Mouse (Mus musculus) cerebellum, adult 11-12 months (tissue): ENCODE data around the gene Snapc5.
A peak's percentile ranks its signal among the peaks of the same experiment; 100 is the strongest.
"Not testable (repeated sequence)": the region's sequence is repeated elsewhere in the genome, so short reads cannot be mapped to it uniquely, and the experiment has no call there.

Experiments
- DNase-seq: peaks from one replicate; pipeline ENCODE4 v3.0.0; 2022

Gene Snapc5

GRCm38 (mm10) chr9:64178974-64179646 is at the start of gene Snapc5:
Gene Snapc5, plus strand, starts transcription at chr9:64179274.
- DNase-seq: peak; percentile 86

- DNase-seq: no peak
Observed at GRCm38 (mm10) chr9:64131623-64132022, 47.5 kb upstream of the Snapc5 start.

- peak; percentile 7 for DNase-seq
Observed at GRCm38 (mm10) chr9:64138896-64139295, 40.2 kb upstream of the Snapc5 start.

- no peak for DNase-seq
Observed at GRCm38 (mm10) chr9:64139879-64140278, 39.2 kb upstream of the Snapc5 start.

- DNase-seq: no peak
Observed at GRCm38 (mm10) chr9:64156641-64157040, 22.4 kb upstream of the Snapc5 start.

- no peak for DNase-seq
Observed at GRCm38 (mm10) chr9:64160471-64160870, 18.6 kb upstream of the Snapc5 start.

GRCm38 (mm10) chr9:64169967-64170366 is 9.1 kb upstream of the Snapc5 start:
- not testable (repeated sequence) for DNase-seq

- no peak for DNase-seq
Observed at GRCm38 (mm10) chr9:64172145-64172815, 6.8 kb upstream of the Snapc5 start.

GRCm38 (mm10) chr9:64172816-64173665 is 6.0 kb upstream of the Snapc5 start, which contains the start of the genes Zwilch and Rpl4:
Gene Zwilch, minus strand, starts transcription at chr9:64173104.
Gene Rpl4, plus strand, starts transcription at chr9:64173375.
- peak; percentile 70 for DNase-seq

- no peak for DNase-seq
Observed at GRCm38 (mm10) chr9:64173666-64174220, 5.3 kb upstream of the Snapc5 start.

GRCm38 (mm10) chr9:64174341-64174740 is 4.7 kb upstream of the Snapc5 start:
- DNase-seq: no peak

GRCm38 (mm10) chr9:64174766-64175165 is 4.3 kb upstream of the Snapc5 start:
- DNase-seq: no peak

- DNase-seq: no peak
Observed at GRCm38 (mm10) chr9:64175378-64175777, 3.7 kb upstream of the Snapc5 start.

GRCm38 (mm10) chr9:64178610-64178973 is 482 bp upstream of the Snapc5 start:
- DNase-seq: no peak

GRCm38 (mm10) chr9:64183295-64183694 is 4.2 kb downstream of the Snapc5 start:
- DNase-seq: not testable (repeated sequence)

GRCm38 (mm10) chr9:64184166-64184840 is 5.2 kb downstream of the Snapc5 start:
- DNase-seq: no peak

- DNase-seq: no peak
Observed at GRCm38 (mm10) chr9:64193879-64194278, 14.8 kb downstream of the Snapc5 start.

GRCm38 (mm10) chr9:64195554-64195953 is 16.5 kb downstream of the Snapc5 start:
- DNase-seq: no peak

GRCm38 (mm10) chr9:64197524-64197923 is 18.4 kb downstream of the Snapc5 start:
- DNase-seq: no peak

- DNase-seq: no peak
Observed at GRCm38 (mm10) chr9:64198068-64198762, 19.1 kb downstream of the Snapc5 start.

- not testable (repeated sequence) for DNase-seq
Observed at GRCm38 (mm10) chr9:64198763-64199418, 19.8 kb downstream of the Snapc5 start.
